Mouse (Mus musculus) embryonic facial prominence, embryonic 15.5 days (tissue): ENCODE results near the gene Acan. TPM values are rescaled to one million over a fixed set of nuclear protein-coding genes. Genes with fewer than 3 reads are reported as not detected.

Source experiments
- ATAC-seq: fragments of 200-750 bp; cut with Nextera tagmentation; 2 replicates; pipeline ENCODE4 v1.8.0; 2017; ENCODE audit warnings: low read depth, moderate TSS enrichment; ENCODE audit not compliant: insufficient number of reproducible peaks, low FRiP score, low TSS enrichment
- H3K27ac ChIP-seq: fragments of 300-500 bp; sonication (generic); replicated peaks from 2 replicates; pipeline ENCODE4 v1.5.1; 2015; ENCODE audit warnings: mild to moderate bottlenecking, inconsistent platforms
- H3K27me3 ChIP-seq: fragments of 300-500 bp; sonication (generic); 2 replicates; pipeline ENCODE4 v1.6.1; 2015; ENCODE audit warnings: inconsistent platforms
- H3K36me3 ChIP-seq: fragments of 300-500 bp; sonication (generic); 2 replicates; pipeline ENCODE4 v1.6.1; 2015; ENCODE audit warnings: mild to moderate bottlenecking, inconsistent platforms
- H3K4me1 ChIP-seq: fragments of 300-500 bp; sonication (generic); 2 replicates; pipeline ENCODE4 v1.6.1; 2015; ENCODE audit warnings: inconsistent platforms
- H3K4me2 ChIP-seq: fragments of 300-500 bp; sonication (generic); replicated peaks from 2 replicates; pipeline ENCODE4 v1.6.1; 2015; ENCODE audit warnings: mild to moderate bottlenecking, inconsistent platforms
- H3K4me3 ChIP-seq: fragments of 300-500 bp; sonication (generic); replicated peaks from 2 replicates; pipeline ENCODE4 v1.5.1; 2015; ENCODE audit warnings: mild to moderate bottlenecking, inconsistent platforms
- H3K9ac ChIP-seq: fragments of 300-500 bp; sonication (generic); 2 replicates; pipeline ENCODE4 v1.6.1; 2015; ENCODE audit warnings: inconsistent platforms
- H3K9me3 ChIP-seq: fragments of 300-500 bp; sonication (generic); replicated peaks from 2 replicates; pipeline ENCODE4 v1.6.1; 2016; ENCODE audit warnings: inconsistent platforms
- WGBS: fragments of 180-500 bp; shearing (Covaris S2); methylation state at CpG from one replicate; pipeline ENCODE4 v1.1.7; 2015; 5-methylcytosine and 5-hydroxymethylcytosine counted together
- polyA plus RNA-seq: library from polyadenylated mRNA; unstranded; fragments of >200 nt; fragmentation: Nextera tagmentation; extraction: Ambion mirVana; gene quantifications from 2 replicates; pipeline ENCODE4 v1.2.1, GENCODE M21; 2015

Gene Acan
- polyA plus RNA-seq, 1 experiment from 2014 or later, result 26.3 TPM

DNA sequence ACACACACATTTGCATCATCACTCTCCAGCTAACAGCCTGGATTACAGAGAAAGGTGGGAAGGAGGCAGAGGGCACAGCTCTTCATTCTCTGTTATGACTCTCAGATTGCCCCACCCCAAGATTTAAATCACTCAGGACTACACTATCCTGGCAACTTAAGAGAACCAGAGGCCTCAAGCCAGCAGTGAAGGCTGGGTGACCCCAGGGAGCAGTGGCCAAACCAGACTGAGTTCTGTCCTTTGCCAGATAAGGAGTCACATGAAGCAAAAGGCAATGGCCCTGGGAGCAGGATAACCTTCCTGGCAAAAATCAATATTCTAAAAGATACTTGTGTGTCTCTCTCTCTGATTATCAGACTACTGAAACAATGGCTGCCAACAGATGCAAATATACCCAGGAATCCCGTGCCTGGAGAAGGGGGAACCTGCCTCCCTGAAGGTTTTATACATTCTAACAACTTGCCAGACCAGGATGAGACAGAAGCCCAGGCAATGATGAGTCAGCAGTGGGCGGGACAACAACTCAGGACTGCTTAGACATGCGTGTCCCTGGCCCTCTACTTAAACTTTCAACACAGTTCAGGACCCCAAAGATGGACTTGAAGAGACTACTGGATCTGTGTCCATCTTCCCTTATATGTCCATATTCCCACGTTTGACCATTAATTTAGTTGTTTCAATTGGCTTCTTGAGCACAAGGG, 86.8 kb downstream of the Acan start:
- H3K9me3 ChIP-seq, result no peaks in the 10 kb centered on the region
- 0 out of 2 replicates have a peak, but pooled peaks cover 4% of the 10 kb centered on the region for H3K4me1 ChIP-seq
- no peaks in the 10 kb centered on the region for H3K27me3 ChIP-seq
- ATAC-seq, result no peak
- WGBS, result 56% methylated on average over 4 of the region's 4 CpGs
- H3K4me3 ChIP-seq, result no peak overlapping the region
- no peak overlapping the region for H3K9ac ChIP-seq
- H3K36me3 ChIP-seq, result peaks cover 55% of the 10 kb centered on the region
- H3K27ac ChIP-seq, result no peak overlapping the region
- no peak overlapping the region for H3K4me2 ChIP-seq

GRCm38 (mm10) chr7:79140897-79141296, 87.6 kb downstream of the Acan start:
- Histone ChIP-seq H3K4me2 (no peak overlapping the region), H3K27ac (no peak overlapping the region), H3K9me3 (no peaks in the 10 kb centered on the region), H3K27me3 (no peaks in the 10 kb centered on the region), H3K4me3 (no peak overlapping the region), H3K9ac (no peak overlapping the region), H3K36me3 (peaks cover 49% of the 10 kb centered on the region), H3K4me1 (0 out of 2 replicates have a peak, but pooled peaks cover 4% of the 10 kb centered on the region)
- ATAC-seq, result no peak
- 38% methylated on average over 8 of the region's 8 CpGs for WGBS

- Histone ChIP-seq H3K27ac (no peak overlapping the region), H3K9ac (no peak overlapping the region)
- no peak for ATAC-seq
Observed at GRCm38 (mm10) chr7:79147011-79147837, 93.9 kb downstream of the Acan start.

DNA sequence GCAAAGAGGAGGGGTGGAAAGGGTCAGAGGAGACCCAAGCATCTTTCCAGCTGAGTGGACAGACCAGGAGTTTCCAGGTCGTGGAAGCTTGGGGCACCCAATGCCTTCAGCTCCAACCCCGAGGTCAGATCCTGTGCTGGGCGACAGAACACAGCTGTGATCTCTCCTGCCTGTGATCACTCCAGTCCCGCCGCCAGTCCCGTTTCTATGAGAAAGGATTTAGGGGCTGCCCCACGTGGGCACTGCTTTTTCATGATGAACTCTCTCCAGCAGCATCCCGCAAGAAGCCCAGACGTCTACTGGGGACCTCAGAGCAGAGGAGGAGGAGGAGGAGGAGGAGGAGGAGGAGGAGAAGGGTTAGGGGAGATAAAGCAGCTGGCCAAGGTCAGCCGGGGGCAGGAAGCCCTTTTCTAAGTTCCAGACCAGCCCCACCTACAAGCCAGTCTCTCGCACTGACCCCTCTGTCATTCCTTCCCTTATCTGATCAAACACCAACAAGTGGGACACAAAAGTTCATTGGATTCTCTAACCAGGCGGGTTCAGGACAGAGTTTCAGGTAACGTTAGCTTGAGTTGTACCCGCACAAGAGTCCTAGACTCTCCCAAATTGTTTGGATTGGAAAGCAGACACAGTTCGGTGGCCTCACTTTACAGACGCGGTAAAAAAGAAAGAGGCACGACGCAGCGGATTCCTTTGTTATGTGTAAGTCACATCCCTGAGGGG, 94.8 kb downstream of the Acan start:
- peak overlapping the region; percentile 41; the same call in 1 of the 2 replicates for H3K9ac ChIP-seq
- WGBS, result 2% methylated on average over 20 of the region's 20 CpGs
- peak overlapping the region; percentile 68 for H3K4me3 ChIP-seq
- peaks cover 17% of the 10 kb centered on the region for H3K36me3 ChIP-seq
- peak overlapping the region; percentile 61; the same call in 1 of the 2 replicates for H3K27ac ChIP-seq
- no peaks in the 10 kb centered on the region for H3K27me3 ChIP-seq
- H3K4me1 ChIP-seq, result peaks cover 25% of the 10 kb centered on the region
- peak overlapping the region; percentile 85 for H3K4me2 ChIP-seq
- no peak for ATAC-seq
- H3K9me3 ChIP-seq, result no peaks in the 10 kb centered on the region

More at GRCm38 (mm10) chr7:79147011-79147837, 93.9 kb downstream of the Acan start:
- WGBS, result 44% methylated on average over 12 of the region's 12 CpGs
- H3K4me2 ChIP-seq, result peak overlapping the region; percentile 85
- H3K27me3 ChIP-seq, result no peaks in the 10 kb centered on the region
- peaks cover 26% of the 10 kb centered on the region for H3K36me3 ChIP-seq
- H3K4me3 ChIP-seq, result peak overlapping the region; percentile 68
- peaks cover 25% of the 10 kb centered on the region for H3K4me1 ChIP-seq
- H3K9me3 ChIP-seq, result no peaks in the 10 kb centered on the region

GRCm38 (mm10) chr7:79148711-79149266, 95.5 kb downstream of the Acan start, which contains the start of gene Mfge8:
Gene Mfge8 (minus strand): TSS chr7:79149060.
- H3K36me3 ChIP-seq, result peaks cover 10% of the 10 kb centered on the region; the same call in 1 of the 2 replicates
- peak within 1 kb of the TSS; percentile 68 for H3K4me3 ChIP-seq
- no peaks in the 10 kb centered on the region for H3K27me3 ChIP-seq
- no peaks in the 10 kb centered on the region for H3K9me3 ChIP-seq
- peaks cover 25% of the 10 kb centered on the region for H3K4me1 ChIP-seq
- H3K4me2 ChIP-seq, result peak within 1 kb of the TSS; percentile 85
- 0% methylated on average over 38 of the region's 39 CpGs for WGBS
- peak within 1 kb of the TSS; percentile 61; the same call in 1 of the 2 replicates for H3K27ac ChIP-seq
- peak; percentile 91 for ATAC-seq
- peak within 1 kb of the TSS; percentile 41; the same call in 1 of the 2 replicates for H3K9ac ChIP-seq

DNA sequence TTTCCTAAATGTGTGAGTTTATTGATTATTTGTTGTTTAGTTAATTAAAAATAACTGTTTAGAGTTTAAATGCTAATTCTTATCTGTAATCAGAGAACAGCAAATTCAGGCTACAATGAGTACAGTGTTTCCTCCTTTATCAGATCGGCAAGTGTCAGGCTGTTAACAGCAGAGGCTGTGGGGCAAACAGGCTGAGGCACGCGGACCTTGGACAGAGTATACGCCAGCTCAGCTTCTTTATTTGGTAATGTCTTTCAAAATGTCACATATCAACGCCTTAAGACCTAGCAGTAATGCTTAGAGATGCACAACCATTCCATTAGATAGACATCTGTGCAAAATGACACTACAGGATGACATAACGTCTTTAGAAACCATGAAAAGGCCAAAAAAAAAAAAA, 96.2 kb downstream of the Acan start:
- no peaks in the 10 kb centered on the region for H3K9me3 ChIP-seq
- H3K27ac ChIP-seq, result no peak overlapping the region
- H3K9ac ChIP-seq, result no peak overlapping the region
- peak overlapping the region; percentile 85 for H3K4me2 ChIP-seq
- no peak for ATAC-seq
- H3K4me1 ChIP-seq, result peaks cover 25% of the 10 kb centered on the region
- peaks cover 6% of the 10 kb centered on the region; the same call in 1 of the 2 replicates for H3K36me3 ChIP-seq
- H3K4me3 ChIP-seq, result peak overlapping the region; percentile 68; the same call in 1 of the 2 replicates
- WGBS, result 53% methylated on average over 6 of the region's 6 CpGs
- no peaks in the 10 kb centered on the region for H3K27me3 ChIP-seq

DNA sequence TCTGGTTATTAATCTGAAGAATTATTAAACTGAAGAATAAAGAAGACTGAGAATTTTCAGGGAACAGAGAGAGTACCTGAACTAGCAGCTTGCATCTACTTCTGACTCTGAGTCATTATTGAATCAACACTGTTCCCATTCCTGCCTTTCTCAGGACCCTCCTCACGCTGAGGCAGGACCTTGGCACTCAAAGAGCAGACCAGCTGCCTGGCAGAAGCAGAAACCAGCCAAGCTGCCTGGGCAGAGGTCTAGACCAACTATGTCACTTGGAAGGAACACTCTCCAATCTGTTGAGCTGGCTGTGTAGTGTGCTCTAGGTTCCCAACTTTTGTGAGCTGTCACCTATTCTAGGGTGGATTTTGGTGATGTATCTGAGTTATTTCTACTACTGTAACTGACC, 106.1 kb downstream of the Acan start:
- ATAC-seq, result no peak
- no peaks in the 10 kb centered on the region for H3K36me3 ChIP-seq
- H3K4me3 ChIP-seq, result no peak overlapping the region
- H3K4me1 ChIP-seq, result no peaks in the 10 kb centered on the region
- no peak overlapping the region for H3K27ac ChIP-seq
- no peaks in the 10 kb centered on the region for H3K9me3 ChIP-seq
- no peak overlapping the region for H3K4me2 ChIP-seq
- no peaks in the 10 kb centered on the region for H3K27me3 ChIP-seq
- no peak overlapping the region for H3K9ac ChIP-seq
- WGBS, result 79% methylated on average over 1 of the region's 1 CpGs

Other genes with a start within 250 kb of the Acan start
- gene Det1, start 206.2 kb upstream of the Acan start, polyA plus RNA-seq, result 16.5 and 18.1 TPM in 2 replicates
- 36.6 and 37.4 TPM in 2 replicates for gene Aen, start 157.6 kb upstream of the Acan start, polyA plus RNA-seq
- 6.1 and 6.5 TPM in 2 replicates for gene Isg20, start 140.1 kb upstream of the Acan start, polyA plus RNA-seq
- gene Hapln3, start 77.5 kb downstream of the Acan start, polyA plus RNA-seq, result 4.1 and 4.5 TPM in 2 replicates
- gene Mfge8, start 95.6 kb downstream of the Acan start, polyA plus RNA-seq, result 175 and 185 TPM in 2 replicates
- 12.8 and 13.6 TPM in 2 replicates for gene Abhd2, start 219.7 kb downstream of the Acan start, polyA plus RNA-seq